Mouse (Mus musculus): ENCODE results near the gene Chmp5. TPM values are rescaled to one million over a fixed set of nuclear protein-coding genes. Genes with fewer than 3 reads are reported as not detected.

The Chmp5 gene
- polyA plus RNA-seq (2015; fragmentation: Nextera tagmentation; extraction: Ambion mirVana): 150 and 156 TPM in 2 replicates

GRCm38 (mm10) chr4:40948160-40948708, at the start of gene Chmp5, which contains the start of gene Bag1:
TSS of gene Chmp5 (plus strand) at chr4:40948407.
TSS of gene Bag1 (minus strand) at chr4:40948294.
- peak within 1 kb of the TSS; percentile 82 for H3K4me2 ChIP-seq
- 0% methylated on average over 50 of the region's 50 CpGs for WGBS
- H3K27me3 ChIP-seq (replicated peaks): no peaks in the 10 kb centered on the region
- peaks cover 32% of the 10 kb centered on the region for H3K4me1 ChIP-seq
- H3K9ac ChIP-seq: peak within 1 kb of the TSS; percentile 68
- peaks cover 29% of the 10 kb centered on the region for H3K36me3 ChIP-seq (replicated peaks)
- no peaks in the 10 kb centered on the region for H3K9me3 ChIP-seq
- peak within 1 kb of the TSS; percentile 63 for H3K4me3 ChIP-seq
- peak; percentile 97 for ATAC-seq (replicated peaks)
- peak within 1 kb of the TSS; percentile 77 for H3K27ac ChIP-seq

- H3K27me3 ChIP-seq (replicated peaks): no peaks in the 10 kb centered on the region
- H3K9ac ChIP-seq: no peak overlapping the region
- no peaks in the 10 kb centered on the region for H3K4me1 ChIP-seq
- WGBS: 80% methylated on average over 6 of the region's 6 CpGs
- H3K4me2 ChIP-seq: no peak overlapping the region
- H3K27ac ChIP-seq: no peak overlapping the region
- no peaks in the 10 kb centered on the region for H3K36me3 ChIP-seq (replicated peaks)
- no peak for ATAC-seq (replicated peaks)
- H3K4me3 ChIP-seq: no peak overlapping the region
- H3K9me3 ChIP-seq: no peaks in the 10 kb centered on the region
Measured at GRCm38 (mm10) chr4:40898476-40899044, 49.6 kb upstream of the Chmp5 start.

- H3K9ac ChIP-seq: no peak overlapping the region
- H3K27me3 ChIP-seq (replicated peaks): no peaks in the 10 kb centered on the region
- no peak overlapping the region for H3K4me2 ChIP-seq
- no peak overlapping the region for H3K4me3 ChIP-seq
- H3K4me1 ChIP-seq: no peaks in the 10 kb centered on the region
- no peak for ATAC-seq (replicated peaks)
- no peaks in the 10 kb centered on the region for H3K36me3 ChIP-seq (replicated peaks)
- H3K9me3 ChIP-seq: no peaks in the 10 kb centered on the region
- 66% methylated on average over 2 of the region's 2 CpGs for WGBS
- no peak overlapping the region for H3K27ac ChIP-seq
Measured at GRCm38 (mm10) chr4:40899264-40899663, 48.9 kb upstream of the Chmp5 start.

- ATAC-seq (replicated peaks): no peak
- Histone ChIP-seq H3K36me3 (replicated peaks) (no peaks in the 10 kb centered on the region), H3K4me1 (no peaks in the 10 kb centered on the region), H3K27ac (no peak overlapping the region), H3K9ac (no peak overlapping the region), H3K27me3 (replicated peaks) (no peaks in the 10 kb centered on the region), H3K4me3 (no peak overlapping the region), H3K4me2 (no peak overlapping the region), H3K9me3 (no peaks in the 10 kb centered on the region)
- 96% methylated on average over 3 of the region's 3 CpGs for WGBS
Measured at GRCm38 (mm10) chr4:40900071-40900470, 48.1 kb upstream of the Chmp5 start.

- H3K4me1 ChIP-seq: no peaks in the 10 kb centered on the region
- no peak for ATAC-seq (replicated peaks)
- H3K4me3 ChIP-seq: no peak overlapping the region
- no peak overlapping the region for H3K27ac ChIP-seq
- H3K27me3 ChIP-seq (replicated peaks): no peaks in the 10 kb centered on the region
- no peaks in the 10 kb centered on the region for H3K9me3 ChIP-seq
- no peak overlapping the region for H3K9ac ChIP-seq
- no peak overlapping the region for H3K4me2 ChIP-seq
- H3K36me3 ChIP-seq (replicated peaks): no peaks in the 10 kb centered on the region
- 91% methylated on average over 4 of the region's 4 CpGs for WGBS
Measured at GRCm38 (mm10) chr4:40900612-40901011, 47.6 kb upstream of the Chmp5 start.

GRCm38 (mm10) chr4:40906298-40906697, 41.9 kb upstream of the Chmp5 start:
- Histone ChIP-seq H3K36me3 (replicated peaks) (no peaks in the 10 kb centered on the region), H3K4me2 (no peak overlapping the region), H3K27me3 (replicated peaks) (no peaks in the 10 kb centered on the region), H3K4me1 (no peaks in the 10 kb centered on the region), H3K9me3 (no peaks in the 10 kb centered on the region), H3K9ac (no peak overlapping the region), H3K27ac (no peak overlapping the region), H3K4me3 (no peak overlapping the region)
- 62% methylated on average over 1 of the region's 1 CpGs for WGBS
- no peak for ATAC-seq (replicated peaks)

GRCm38 (mm10) chr4:40908261-40908969, 39.8 kb upstream of the Chmp5 start:
- no peak for ATAC-seq (replicated peaks)
- no peaks in the 10 kb centered on the region for H3K4me1 ChIP-seq
- no peak overlapping the region for H3K4me3 ChIP-seq
- WGBS: 58% methylated on average over 20 of the region's 20 CpGs
- no peak overlapping the region for H3K27ac ChIP-seq
- no peaks in the 10 kb centered on the region for H3K36me3 ChIP-seq (replicated peaks)
- no peak overlapping the region for H3K4me2 ChIP-seq
- no peaks in the 10 kb centered on the region for H3K27me3 ChIP-seq (replicated peaks)
- no peak overlapping the region for H3K9ac ChIP-seq
- no peaks in the 10 kb centered on the region for H3K9me3 ChIP-seq

- no peak overlapping the region for H3K9ac ChIP-seq
- no peak overlapping the region for H3K4me3 ChIP-seq
- ATAC-seq (replicated peaks): no peak
- no peaks in the 10 kb centered on the region for H3K36me3 ChIP-seq (replicated peaks)
- H3K27ac ChIP-seq: no peak overlapping the region
- no peaks in the 10 kb centered on the region for H3K9me3 ChIP-seq
- no peak overlapping the region for H3K4me2 ChIP-seq
- no peaks in the 10 kb centered on the region for H3K4me1 ChIP-seq
- no peaks in the 10 kb centered on the region for H3K27me3 ChIP-seq (replicated peaks)
Measured at GRCm38 (mm10) chr4:40914287-40914867, 33.8 kb upstream of the Chmp5 start.

- Histone ChIP-seq H3K4me1 (no peaks in the 10 kb centered on the region), H3K27me3 (replicated peaks) (no peaks in the 10 kb centered on the region), H3K9ac (no peak overlapping the region), H3K36me3 (replicated peaks) (no peaks in the 10 kb centered on the region), H3K27ac (no peak overlapping the region), H3K9me3 (no peaks in the 10 kb centered on the region), H3K4me3 (no peak overlapping the region), H3K4me2 (no peak overlapping the region)
- WGBS: 39% methylated on average over 5 of the region's 5 CpGs
- ATAC-seq (replicated peaks): no peak
Measured at GRCm38 (mm10) chr4:40915947-40916346, 32.3 kb upstream of the Chmp5 start.

GRCm38 (mm10) chr4:40916592-40917155, 31.5 kb upstream of the Chmp5 start:
- H3K9ac ChIP-seq: no peak overlapping the region
- no peak for ATAC-seq (replicated peaks)
- no peaks in the 10 kb centered on the region for H3K9me3 ChIP-seq
- H3K4me2 ChIP-seq: no peak overlapping the region
- WGBS: 90% methylated on average over 7 of the region's 7 CpGs
- no peaks in the 10 kb centered on the region for H3K36me3 ChIP-seq (replicated peaks)
- H3K27me3 ChIP-seq (replicated peaks): no peaks in the 10 kb centered on the region
- H3K4me3 ChIP-seq: no peak overlapping the region
- no peak overlapping the region for H3K27ac ChIP-seq
- H3K4me1 ChIP-seq: no peaks in the 10 kb centered on the region

GRCm38 (mm10) chr4:40919785-40920184, 28.4 kb upstream of the Chmp5 start, which contains the start of gene Spink4:
TSS of gene Spink4 (plus strand) at chr4:40920052.
- H3K27me3 ChIP-seq (replicated peaks): no peaks in the 10 kb centered on the region
- WGBS: 61% methylated on average over 3 of the region's 3 CpGs
- no peak within 1 kb of the TSS for H3K9ac ChIP-seq
- H3K27ac ChIP-seq: no peak within 1 kb of the TSS
- ATAC-seq (replicated peaks): no peak
- H3K4me2 ChIP-seq: no peak within 1 kb of the TSS
- H3K4me3 ChIP-seq: no peak within 1 kb of the TSS
- H3K36me3 ChIP-seq (replicated peaks): no peaks in the 10 kb centered on the region
- no peaks in the 10 kb centered on the region for H3K4me1 ChIP-seq
- no peaks in the 10 kb centered on the region for H3K9me3 ChIP-seq

GRCm38 (mm10) chr4:40920576-40920975, 27.6 kb upstream of the Chmp5 start:
- Histone ChIP-seq H3K27ac (no peak overlapping the region), H3K9me3 (no peaks in the 10 kb centered on the region), H3K4me2 (no peak overlapping the region), H3K4me1 (no peaks in the 10 kb centered on the region), H3K27me3 (replicated peaks) (no peaks in the 10 kb centered on the region), H3K9ac (no peak overlapping the region), H3K4me3 (no peak overlapping the region), H3K36me3 (replicated peaks) (no peaks in the 10 kb centered on the region)
- WGBS: 85% methylated on average over 2 of the region's 2 CpGs
- no peak for ATAC-seq (replicated peaks)
